Mouse (Mus musculus): ENCODE results near the gene Olfr887.

Gene Olfr887

DNA sequence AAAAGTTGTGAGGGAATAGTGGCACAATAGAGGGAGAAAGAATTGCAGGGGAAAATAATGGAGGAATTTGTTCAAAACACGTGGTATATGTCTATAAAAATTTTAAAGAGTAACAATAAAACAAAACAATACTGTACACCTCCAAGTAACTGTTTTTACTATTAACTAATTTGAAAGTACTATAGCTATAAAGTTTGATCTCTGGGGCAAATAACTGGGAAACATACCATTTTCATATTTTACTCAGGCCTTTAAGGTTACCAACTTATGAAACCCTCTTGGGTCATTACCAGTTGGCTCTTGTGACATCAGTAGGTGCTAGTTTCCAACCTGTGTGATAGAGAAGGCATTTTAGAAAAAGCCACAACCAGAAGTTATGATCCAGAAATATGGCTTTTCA, at the start of gene Olfr887:
Gene Olfr887, plus strand, starts transcription at position 301 of the 400 bp plus-strand sequence.
- WGBS = 72% methylated on average over 1 of the region's 1 CpGs

GRCm38 (mm10) chr9:38046255-38046654, 37.6 kb upstream of the Olfr887 start, which contains the start of gene Olfr884:
Gene Olfr884, plus strand, starts transcription at chr9:38046555.
- WGBS = 60% methylated on average over 1 of the region's 1 CpGs

DNA sequence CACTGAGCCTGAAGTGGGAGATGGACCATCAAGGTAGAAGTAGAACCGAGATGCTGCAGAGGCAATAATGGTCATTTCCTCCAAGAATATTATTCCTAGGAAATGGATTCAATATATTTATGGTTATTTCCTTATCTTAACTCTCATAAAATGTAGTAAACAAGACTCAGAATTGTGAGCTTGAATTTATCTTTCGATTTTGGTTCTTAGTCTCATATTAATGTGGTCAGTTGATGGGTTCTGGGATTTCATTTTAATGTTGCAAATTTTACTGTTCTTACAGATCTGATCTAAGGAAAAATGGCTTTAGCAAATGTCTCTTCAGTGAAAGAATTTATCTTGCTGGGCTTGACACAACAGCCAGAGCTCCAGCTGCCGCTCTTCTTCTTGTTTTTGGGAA, 22.9 kb upstream of the Olfr887 start, which contains the start of gene Olfr885:
Gene Olfr885, plus strand, starts transcription at position 301 of the 400 bp plus-strand sequence.
- 84% methylated on average over 3 of the region's 3 CpGs for WGBS

- WGBS = 85% methylated on average over 1 of the region's 1 CpGs
Measured at GRCm38 (mm10) chr9:38107828-38108227, 24.0 kb downstream of the Olfr887 start, which contains the start of gene Olfr888. Gene Olfr888, plus strand, starts transcription at chr9:38108128.

GRCm38 (mm10) chr9:38114898-38115297, 31.0 kb downstream of the Olfr887 start, which contains the start of gene Olfr889:
Gene Olfr889, plus strand, starts transcription at chr9:38115198.

All from cerebral cortex, adult 2 months (tissue).